Mouse (Mus musculus) MEL (cell line): Measurements from ENCODE around the gene Cdc42bpa.

ENCODE experiments used
- CTCF ChIP-seq, 3 experiments: IDR thresholded peaks in 2 of 3; conservative IDR thresholded peaks in 1 of 3; 2 replicates each; pipeline ENCODE4 v1.5.1; 2011 to 2012; ENCODE audit warnings: low read length in 3 of 3, low read depth in 2 of 3, mild to moderate bottlenecking in 2 of 3, improper control_type of control experiment in 1 of 3, inconsistent platforms in 1 of 3, mixed read lengths in 1 of 3, moderate library complexity in 1 of 3; ENCODE audit not compliant: control insufficient read depth in 1 of 3, insufficient read depth in 1 of 3, poor library complexity in 1 of 3, severe bottlenecking in 1 of 3
- E2F4 ChIP-seq: IDR thresholded peaks from 2 replicates; pipeline ENCODE4 v1.6.1; 2011; ENCODE audit warnings: low read depth, low read length, improper control_type of control experiment, borderline replicate concordance
- JUND ChIP-seq: IDR thresholded peaks from 2 replicates; pipeline ENCODE4 v1.6.1; 2011; ENCODE audit warnings: low read depth, mild to moderate bottlenecking, improper control_type of control experiment, low read length
- KAT2A ChIP-seq: conservative IDR thresholded peaks from 2 replicates; pipeline ENCODE4 v1.6.1; 2012; ENCODE audit warnings: low read depth, low read length, improper control_type of control experiment, inconsistent platforms
- MAX ChIP-seq: IDR thresholded peaks from 2 replicates; pipeline ENCODE4 v1.6.1; 2011; ENCODE audit warnings: low read length, improper control_type of control experiment
- MXI1 ChIP-seq: IDR thresholded peaks from 2 replicates; pipeline ENCODE4 v1.6.1; 2011; ENCODE audit warnings: mild to moderate bottlenecking, low read depth, low read length, improper control_type of control experiment
- POLR2A ChIP-seq, 2 experiments: IDR thresholded peaks; 2 replicates each; pipeline ENCODE4 v1.6.1; 2011 to 2012; ENCODE audit warnings: low read length in 2 of 2, mild to moderate bottlenecking in 2 of 2, control low read depth in 1 of 2, improper control_type of control experiment in 1 of 2, low read depth in 1 of 2, moderate library complexity in 1 of 2; ENCODE audit not compliant: control insufficient read depth in 1 of 2, insufficient read depth in 1 of 2, poor library complexity in 1 of 2
- POLR2AphosphoS2 ChIP-seq: IDR thresholded peaks from 2 replicates; pipeline ENCODE4 v1.6.1; 2011; ENCODE audit warnings: low read length, improper control_type of control experiment
- RAD21 ChIP-seq: IDR thresholded peaks from 2 replicates; pipeline ENCODE4 v1.6.1; 2011; ENCODE audit warnings: mild to moderate bottlenecking, low read depth, low read length, improper control_type of control experiment
- RCOR1 ChIP-seq: IDR thresholded peaks from 2 replicates; pipeline ENCODE4 v1.6.1; 2012; ENCODE audit warnings: low read depth, mild to moderate bottlenecking, inconsistent platforms, low read length, improper control_type of control experiment
- TBP ChIP-seq: IDR thresholded peaks from 2 replicates; pipeline ENCODE4 v1.8.0; 2011; ENCODE audit warnings: low read depth, low read length, improper control_type of control experiment
- TCF12 ChIP-seq: IDR thresholded peaks from 2 replicates; pipeline ENCODE4 v1.6.1; 2014; ENCODE audit warnings: low read depth, mild to moderate bottlenecking, inconsistent platforms, low read length, improper control_type of control experiment, moderate library complexity
- USF1 ChIP-seq: IDR thresholded peaks from 2 replicates; pipeline ENCODE4 v1.6.1; 2014; ENCODE audit warnings: low read depth, mild to moderate bottlenecking, inconsistent platforms, low read length, improper control_type of control experiment, moderate library complexity
- ZNF384 ChIP-seq: IDR thresholded peaks from 2 replicates; pipeline ENCODE4 v1.6.1; 2012; ENCODE audit warnings: low read depth, mild to moderate bottlenecking, inconsistent platforms, low read length, improper control_type of control experiment

DNA sequence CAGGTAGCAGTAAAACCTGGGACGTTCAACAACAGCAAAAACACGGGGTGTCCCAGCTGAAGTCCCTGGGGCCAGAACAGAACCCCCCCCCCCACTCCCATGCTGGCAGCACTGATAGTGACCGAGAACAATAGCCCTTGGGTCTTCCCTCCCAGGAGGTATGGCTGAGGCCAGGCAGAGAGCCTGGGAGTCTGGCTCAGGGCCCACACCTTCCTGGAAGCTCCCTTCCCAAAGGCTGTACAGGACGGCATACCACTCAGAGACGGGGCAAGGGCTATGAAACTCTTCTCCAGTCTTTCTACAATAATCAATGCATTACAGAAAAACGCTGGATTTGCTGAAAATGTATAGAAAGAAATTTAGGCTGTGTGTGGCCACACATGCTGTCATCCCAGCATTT is 214.4 kb downstream of the Cdc42bpa start:
- TF ChIP-seq POLR2AphosphoS2, result no peak
- TF ChIP-seq CTCF (IDR thresholded peaks at IDR 0.05 in 2 of 3, conservative IDR thresholded peaks at IDR 0.05 in 1 of 3; ENCODE audit: control insufficient read depth in 1 of 3, insufficient read depth in 1 of 3, low read depth in 2 of 3, low read length in 3 of 3, poor library complexity in 1 of 3, severe bottlenecking in 1 of 3), result no peak
- no peak for TF ChIP-seq TCF12
- no peak for TF ChIP-seq ZNF384
- no peak for TF ChIP-seq JUND
- TF ChIP-seq RAD21, result no peak
- no peak for TF ChIP-seq MXI1
- no peak for TF ChIP-seq POLR2A (IDR thresholded peaks at IDR 0.05; ENCODE audit: control insufficient read depth in 1 of 2, insufficient read depth in 1 of 2, low read depth in 1 of 2, low read length in 2 of 2, poor library complexity in 1 of 2)
- no peak for TF ChIP-seq RCOR1
- TF ChIP-seq MAX, result no peak
- no peak for TF ChIP-seq USF1
- no peak for TF ChIP-seq KAT2A
- TF ChIP-seq TBP, result no peak
- no peak for TF ChIP-seq E2F4
